Mouse (Mus musculus): ENCODE measurements around the gene 6330409D20Rik.

Gene 6330409D20Rik

DNA sequence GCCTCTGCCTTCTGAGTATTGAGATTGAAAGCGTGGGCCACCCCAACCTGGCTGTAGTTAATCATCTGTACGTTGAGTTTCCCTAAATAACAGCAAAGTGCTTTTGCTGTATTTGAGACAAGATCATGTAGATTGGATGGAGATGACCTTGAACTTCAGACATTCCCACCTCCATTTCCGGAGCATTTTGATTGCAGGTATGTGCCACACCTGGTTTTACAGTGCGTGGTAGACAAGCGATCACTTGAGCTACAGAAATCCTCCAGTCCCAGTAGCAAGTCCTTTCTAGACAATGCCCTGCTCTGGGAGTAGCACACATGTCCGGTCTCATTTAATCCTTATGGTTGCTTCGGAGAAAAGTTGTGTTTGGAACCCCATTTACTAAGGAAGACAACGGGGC lies 37.8 kb downstream of the 6330409D20Rik start:
- DNase-seq (ENCODE audit: low spot score in 2 of 2), result no peak

DNA sequence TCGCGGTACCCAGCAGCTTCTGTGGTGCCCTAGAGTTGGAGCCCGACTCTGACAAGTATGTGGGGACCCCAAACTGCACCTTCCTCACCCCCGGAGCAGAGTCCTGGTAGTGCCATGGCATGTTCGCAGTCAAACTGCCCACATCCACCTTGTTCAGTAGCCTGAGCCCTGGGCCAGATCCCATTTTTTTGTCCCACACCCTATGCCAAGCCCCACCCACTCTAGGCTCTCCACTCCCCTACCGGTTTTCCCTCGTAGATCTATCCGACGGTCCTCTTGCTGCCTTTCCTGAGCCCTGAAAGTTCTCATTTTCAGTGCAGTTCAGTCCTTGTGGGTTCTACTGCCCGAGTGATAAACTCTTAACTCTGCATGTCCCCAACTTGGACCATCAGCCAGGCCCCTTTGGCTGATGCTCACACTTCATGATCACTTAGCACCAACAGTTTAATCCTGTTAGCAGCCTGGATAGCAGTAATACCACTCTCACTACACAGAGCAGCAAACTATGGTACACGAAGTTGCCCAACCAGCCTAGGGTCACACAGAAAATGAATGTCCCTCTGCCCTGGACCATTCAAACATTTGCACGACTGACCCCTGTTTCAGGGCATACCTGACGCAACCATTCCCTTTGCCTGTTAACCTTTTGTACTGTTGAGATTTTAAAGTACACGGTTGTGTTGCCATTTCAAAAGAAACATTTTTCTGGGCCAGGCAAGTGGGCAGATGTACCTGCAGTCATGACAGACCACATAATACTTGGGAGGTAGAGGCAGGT lies 39.7 kb downstream of the 6330409D20Rik start:
- DNase-seq (ENCODE audit: low spot score in 2 of 2), result no peak

DNA sequence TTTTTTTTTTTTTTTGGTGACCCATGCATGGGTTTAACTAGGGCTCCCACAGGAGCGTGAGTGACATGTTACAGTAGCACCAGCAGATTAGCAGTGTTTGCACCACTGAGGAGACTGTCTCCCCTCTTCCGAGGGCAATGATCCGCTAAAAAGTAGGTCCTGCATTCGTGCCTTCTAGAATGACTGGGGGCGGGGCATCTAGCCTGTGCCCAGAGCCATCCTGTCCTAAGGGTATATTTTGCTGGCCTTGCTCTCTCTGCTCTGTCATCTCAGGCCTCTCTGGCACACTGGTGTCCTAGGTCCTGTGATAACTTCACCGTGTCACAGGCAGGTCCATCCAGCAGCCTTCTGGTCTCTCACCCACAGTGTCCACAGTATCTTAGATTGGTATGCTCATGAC lies 41.1 kb downstream of the 6330409D20Rik start:
- no peak for DNase-seq (ENCODE audit: low spot score in 2 of 2)

GRCm38 (mm10) chr2:32694691-32695090 lies 46.1 kb downstream of the 6330409D20Rik start:
- no peak for DNase-seq (ENCODE audit: low spot score in 2 of 2)

DNA sequence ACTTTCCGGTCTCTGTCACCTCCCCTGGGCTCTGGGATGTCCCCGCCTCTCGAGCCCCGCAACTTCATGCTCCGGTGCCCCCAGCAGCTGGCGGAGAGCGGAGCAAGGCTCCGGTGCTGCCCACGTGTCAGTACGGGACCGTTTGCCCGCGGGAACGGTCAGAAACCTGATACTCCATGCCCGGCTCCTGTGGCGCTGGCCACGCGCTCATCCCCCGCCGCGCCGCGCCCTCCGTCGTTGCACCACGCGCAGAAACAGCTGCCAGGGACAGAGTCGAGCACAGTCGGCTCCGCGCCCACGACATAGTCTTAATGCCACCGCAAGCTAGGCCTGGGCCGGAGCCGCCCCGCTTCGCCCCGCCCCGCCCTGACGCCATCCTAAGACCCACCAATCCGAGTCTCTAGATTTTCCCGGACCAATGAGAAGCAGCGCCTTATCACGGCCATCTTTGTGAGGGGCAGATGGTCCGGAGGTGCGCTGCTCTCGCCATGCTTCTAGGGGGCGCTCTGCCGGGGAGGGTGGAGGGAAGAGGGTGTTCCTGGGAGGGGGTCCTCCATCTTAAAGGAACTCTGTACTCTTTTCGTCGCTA lies 46.9 kb downstream of the 6330409D20Rik start:
- DNase-seq (ENCODE audit: low spot score in 2 of 2), result peak; percentile 94 to 98

DNA sequence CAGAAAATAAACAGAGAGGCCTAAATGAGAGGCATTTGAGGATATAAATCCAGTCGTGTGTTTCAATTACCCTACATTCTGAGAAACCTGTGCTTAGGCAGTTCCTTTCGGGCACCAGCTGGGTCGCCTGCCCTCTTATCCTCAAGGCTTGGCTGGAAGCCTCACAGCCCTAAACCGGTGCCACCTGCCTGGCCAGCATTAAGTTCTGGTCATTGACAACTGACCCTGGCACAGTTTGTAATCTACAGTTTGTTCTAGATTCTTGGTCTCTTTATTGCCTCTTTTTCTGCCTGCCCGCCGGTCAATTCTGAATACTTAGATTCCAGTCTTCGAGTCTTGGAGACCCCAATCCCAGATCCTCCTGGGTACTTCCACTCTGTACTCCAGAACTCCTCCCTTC lies 47.5 kb downstream of the 6330409D20Rik start:
- no peak for DNase-seq (ENCODE audit: low spot score in 2 of 2)

- DNase-seq (ENCODE audit: low spot score in 2 of 2), result no peak
These were observed 48.3 kb downstream of the 6330409D20Rik start for GRCm38 (mm10) chr2:32692496-32692895.

- no peak for DNase-seq (ENCODE audit: low spot score in 2 of 2)
These were observed 49.8 kb downstream of the 6330409D20Rik start for GRCm38 (mm10) chr2:32691041-32691440.

DNA sequence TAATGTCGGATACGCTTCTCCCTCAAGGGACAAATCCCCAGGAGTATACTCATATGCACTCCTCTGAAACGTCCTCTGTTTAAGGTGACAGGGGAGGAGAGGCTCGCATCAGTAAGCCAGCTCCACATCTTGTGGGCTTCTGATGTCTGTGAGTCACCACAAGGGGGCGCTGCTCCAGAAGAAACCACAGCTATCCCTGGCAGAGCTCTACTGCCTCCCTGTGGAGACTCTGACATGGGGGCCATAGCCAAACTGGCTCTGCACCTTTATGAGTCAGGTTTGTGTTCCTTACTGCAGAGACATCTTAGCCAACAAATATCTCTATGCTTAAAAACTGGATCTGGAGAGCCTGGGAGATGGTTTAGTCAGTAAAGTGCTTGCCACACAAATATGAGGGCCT lies 51.4 kb downstream of the 6330409D20Rik start:
- peak; percentile 80 to 90 for DNase-seq (ENCODE audit: low spot score in 2 of 2)

- no peak for DNase-seq (ENCODE audit: low spot score in 2 of 2)
These were observed 53.3 kb downstream of the 6330409D20Rik start for GRCm38 (mm10) chr2:32687562-32687961.

DNA sequence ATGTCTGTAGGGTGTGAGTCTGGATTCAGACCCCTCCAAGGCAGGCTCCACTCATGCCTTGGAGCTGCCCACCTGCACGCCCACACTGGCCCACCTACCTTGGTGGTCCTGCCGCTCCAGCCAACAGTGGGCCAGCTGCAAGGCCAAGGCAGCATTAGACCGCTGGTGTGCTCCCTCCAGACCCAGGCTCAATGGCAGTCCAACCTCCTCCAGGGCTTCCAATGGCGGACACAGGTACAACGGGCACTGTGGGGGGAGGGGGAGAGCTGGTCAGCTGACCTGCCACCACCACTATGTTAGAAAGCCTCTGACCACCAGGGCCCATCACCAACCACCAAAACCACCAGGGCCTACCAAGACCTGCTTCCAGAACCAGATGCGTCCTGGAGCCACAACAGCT lies 54.2 kb downstream of the 6330409D20Rik start:
- DNase-seq (ENCODE audit: low spot score in 2 of 2), result no peak

- DNase-seq (ENCODE audit: low spot score in 2 of 2), result no peak
These were observed 55.0 kb downstream of the 6330409D20Rik start for GRCm38 (mm10) chr2:32685807-32686206.

GRCm38 (mm10) chr2:32684681-32685428 lies 56.0 kb downstream of the 6330409D20Rik start:
- DNase-seq (ENCODE audit: low spot score in 2 of 2), result no peak

- DNase-seq (ENCODE audit: low spot score in 2 of 2), result no peak
These were observed 57.1 kb downstream of the 6330409D20Rik start for GRCm38 (mm10) chr2:32683701-32684100.

GRCm38 (mm10) chr2:32682721-32683417 lies 57.9 kb downstream of the 6330409D20Rik start:
- peak in 1 of 2 experiments; percentile 62 for DNase-seq (ENCODE audit: low spot score in 2 of 2)

All from urinary bladder, postnatal 4 days (tissue).